Mouse (Mus musculus) ES-Bruce4 (cell line): ENCODE measurements around the gene Fam110a. TPM values are rescaled to one million over a fixed set of nuclear protein-coding genes. Genes with fewer than 3 reads are reported as not detected.

ENCODE experiments used
- H3K27ac ChIP-seq: 2 replicates; pipeline ENCODE4 v1.5.1; 2012; ENCODE audit warnings: low read length, inconsistent platforms; ENCODE audit not compliant: insufficient read depth
- H3K27me3 ChIP-seq: 2 replicates; pipeline ENCODE4 v1.6.1; 2012; ENCODE audit warnings: mild to moderate bottlenecking, low read length, inconsistent platforms; ENCODE audit not compliant: control insufficient read depth, poor library complexity, insufficient read depth, severe bottlenecking
- H3K36me3 ChIP-seq: 2 replicates; pipeline ENCODE4 v1.6.1; 2012; ENCODE audit warnings: inconsistent platforms, mild to moderate bottlenecking, low read length, moderate library complexity; ENCODE audit not compliant: control insufficient read depth, poor library complexity, insufficient read depth, severe bottlenecking
- H3K4me1 ChIP-seq: one replicate; pipeline ENCODE4 v1.8.1; 2011; ENCODE audit warnings: low read length; ENCODE audit not compliant: control insufficient read depth, insufficient read depth
- H3K4me3 ChIP-seq: 2 replicates; pipeline ENCODE4 v1.5.1; 2011; ENCODE audit warnings: low read depth, mild to moderate bottlenecking, low read length
- H3K9ac ChIP-seq: 2 replicates; pipeline ENCODE4 v1.6.1; 2012; ENCODE audit warnings: low read depth, mild to moderate bottlenecking, inconsistent platforms; ENCODE audit not compliant: poor library complexity, severe bottlenecking
- H3K9me3 ChIP-seq: replicated peaks from 2 replicates; pipeline ENCODE4 v1.6.1; 2012; ENCODE audit warnings: mild to moderate bottlenecking, low read length, inconsistent platforms; ENCODE audit not compliant: control insufficient read depth, poor library complexity, insufficient read depth, severe bottlenecking
- CTCF ChIP-seq: IDR thresholded peaks from one replicate; pipeline ENCODE4 v1.8.1; 2011; ENCODE audit warnings: low read depth, low read length
- EP300 ChIP-seq: IDR thresholded peaks from 2 replicates; pipeline ENCODE4 v1.6.1; 2011; ENCODE audit warnings: low read depth, low read length; ENCODE audit not compliant: insufficient read depth
- POLR2A ChIP-seq: IDR thresholded peaks from one replicate; pipeline ENCODE4 v1.8.1; 2011; ENCODE audit warnings: low read length; ENCODE audit not compliant: insufficient read depth
- polyA plus RNA-seq: library from polyadenylated mRNA; stranded (reverse); fragments of >200 nt; gene quantifications from 2 replicates; pipeline ENCODE4 v1.2.4, GENCODE M21; 2011; ENCODE audit warnings: low read depth; ENCODE audit not compliant: missing spikeins, insufficient read depth, insufficient read length

Gene Fam110a
- polyA plus RNA-seq, 1 experiment = 13.6 TPM

DNA sequence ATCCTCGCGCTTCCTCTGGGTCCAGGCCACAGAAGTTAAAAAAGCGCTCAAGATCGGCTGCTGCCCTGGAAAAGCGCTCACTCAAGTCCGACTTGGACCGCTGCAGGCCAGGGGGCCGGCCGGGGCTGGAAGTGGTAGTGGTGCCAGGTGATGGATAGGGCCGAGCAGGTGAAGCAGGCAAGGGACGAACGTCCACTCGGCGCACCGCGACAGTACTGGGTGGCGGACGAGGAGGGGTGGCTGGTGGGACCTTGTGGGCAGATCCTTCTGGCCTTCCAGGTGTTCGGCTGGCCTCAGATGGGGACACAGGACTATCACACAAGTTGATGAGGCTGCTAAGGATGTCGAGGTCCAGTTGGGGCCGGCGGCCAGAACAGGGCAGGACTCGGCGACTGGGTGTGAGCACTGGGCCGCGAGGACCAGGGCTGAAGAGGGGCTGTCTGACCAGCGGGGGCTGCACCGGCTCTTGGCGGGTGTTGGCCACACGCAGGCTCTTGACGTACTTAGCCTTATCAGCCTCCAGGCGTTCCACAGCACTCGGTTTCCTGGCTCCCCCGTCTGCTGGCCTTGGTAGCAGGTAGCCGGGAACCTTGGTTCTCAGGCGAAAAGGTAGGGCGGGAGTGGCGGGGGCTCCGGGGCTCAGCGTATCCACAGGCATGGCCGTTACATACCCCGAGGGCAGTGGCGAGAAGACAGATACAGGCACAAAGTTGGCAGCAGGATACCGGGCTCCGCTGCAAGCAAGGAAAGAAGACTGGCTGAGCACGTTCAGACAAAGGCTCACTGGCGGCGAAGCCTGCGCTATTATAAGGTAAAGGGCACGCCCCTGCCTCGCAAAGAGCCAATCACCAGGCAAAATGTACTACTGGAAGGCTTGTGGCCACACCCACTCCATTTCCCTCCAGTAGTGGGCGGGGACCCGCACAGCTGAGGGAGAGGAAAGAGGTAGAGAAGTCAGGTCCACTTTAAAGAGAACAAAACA lies 9.5 kb downstream of the Fam110a start:
- Histone ChIP-seq H3K9me3 (no peaks in the 10 kb centered on the region), H3K27ac (no peak overlapping the region), H3K36me3 (no peaks in the 10 kb centered on the region), H3K4me1 (no peaks in the 10 kb centered on the region), H3K27me3 (no peaks in the 10 kb centered on the region), H3K4me3 (peak overlapping the region; percentile 45), H3K9ac (peak overlapping the region; percentile 25; the same call in 1 of the 2 replicates)
- peak; percentile 71 for TF ChIP-seq POLR2A
- no peak for TF ChIP-seq EP300
- TF ChIP-seq CTCF = no peak

DNA sequence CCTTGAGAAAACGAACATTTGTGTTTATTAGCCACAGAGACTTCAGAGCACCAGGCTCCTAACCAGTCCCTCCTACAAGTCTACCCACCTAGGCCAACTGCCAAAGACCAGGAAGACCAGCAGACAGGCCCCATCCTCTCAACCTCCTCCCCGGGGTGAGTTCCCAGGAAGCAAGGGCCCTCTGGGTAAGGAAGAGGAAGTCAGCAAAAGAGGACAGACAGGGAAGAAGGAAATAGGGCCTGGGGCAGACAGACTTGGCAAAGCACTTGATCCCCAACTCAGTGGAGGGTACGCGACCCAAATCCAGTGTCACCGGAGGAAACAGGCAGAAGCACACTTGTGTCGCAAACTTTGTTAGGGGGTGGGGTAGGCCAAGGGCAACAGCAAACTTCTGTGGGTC lies 10.6 kb downstream of the Fam110a start:
- H3K27me3 ChIP-seq = no peaks in the 10 kb centered on the region
- H3K4me3 ChIP-seq = no peak overlapping the region
- no peaks in the 10 kb centered on the region for H3K36me3 ChIP-seq
- H3K4me1 ChIP-seq = no peaks in the 10 kb centered on the region
- no peak overlapping the region for H3K9ac ChIP-seq
- no peak overlapping the region for H3K27ac ChIP-seq
- H3K9me3 ChIP-seq = no peaks in the 10 kb centered on the region
- TF ChIP-seq POLR2A = no peak
- no peak for TF ChIP-seq CTCF
- no peak for TF ChIP-seq EP300

DNA sequence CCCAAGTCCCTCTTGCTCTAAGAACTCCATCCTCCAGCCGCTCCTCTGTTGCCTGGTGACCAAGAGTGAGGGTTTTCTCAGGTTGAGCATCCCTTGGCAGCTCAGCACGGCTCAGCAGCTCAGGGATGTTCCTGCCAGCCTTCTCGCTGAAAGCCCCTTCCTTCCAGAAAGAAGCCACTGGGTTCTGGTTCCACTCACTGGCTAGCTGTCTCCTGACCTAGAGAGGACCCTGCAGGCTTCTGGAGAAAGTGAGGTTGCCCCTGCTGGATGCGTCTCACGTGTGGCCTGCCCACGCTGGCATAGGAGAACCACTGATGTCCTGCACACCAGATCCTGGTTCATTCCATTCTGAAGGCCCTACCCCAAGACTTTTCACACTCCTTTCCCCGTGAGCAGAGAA lies 11.0 kb downstream of the Fam110a start:
- TF ChIP-seq POLR2A (no peak), CTCF (no peak), EP300 (no peak)
- H3K4me1 ChIP-seq = no peaks in the 10 kb centered on the region
- H3K27me3 ChIP-seq = no peaks in the 10 kb centered on the region
- H3K9me3 ChIP-seq = no peaks in the 10 kb centered on the region
- no peaks in the 10 kb centered on the region for H3K36me3 ChIP-seq
- H3K9ac ChIP-seq = no peak overlapping the region
- no peak overlapping the region for H3K4me3 ChIP-seq
- H3K27ac ChIP-seq = no peak overlapping the region

DNA sequence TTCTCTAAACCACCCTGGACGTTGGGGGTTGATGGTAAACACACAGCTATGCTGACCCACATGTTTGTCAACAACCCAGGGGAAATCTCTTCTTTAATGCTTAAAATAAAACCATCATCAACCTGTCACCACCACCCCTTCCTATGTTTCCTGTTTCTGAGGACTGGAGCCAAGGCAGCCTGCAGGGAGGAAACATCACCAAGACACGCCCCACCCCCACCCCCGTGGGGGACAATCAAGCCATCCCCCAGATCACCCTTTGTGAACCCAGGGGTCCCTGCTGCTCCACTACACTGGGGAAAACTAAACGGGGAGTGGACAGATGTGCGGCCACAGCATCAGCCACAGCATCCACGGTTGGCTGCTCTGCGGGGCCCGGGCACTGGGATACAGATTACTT lies 11.6 kb downstream of the Fam110a start:
- no peaks in the 10 kb centered on the region for H3K36me3 ChIP-seq
- H3K9me3 ChIP-seq = no peaks in the 10 kb centered on the region
- no peaks in the 10 kb centered on the region for H3K4me1 ChIP-seq
- H3K27ac ChIP-seq = no peak overlapping the region
- no peak overlapping the region for H3K9ac ChIP-seq
- no peak overlapping the region for H3K4me3 ChIP-seq
- H3K27me3 ChIP-seq = no peaks in the 10 kb centered on the region
- TF ChIP-seq EP300 (no peak), POLR2A (no peak), CTCF (no peak)

DNA sequence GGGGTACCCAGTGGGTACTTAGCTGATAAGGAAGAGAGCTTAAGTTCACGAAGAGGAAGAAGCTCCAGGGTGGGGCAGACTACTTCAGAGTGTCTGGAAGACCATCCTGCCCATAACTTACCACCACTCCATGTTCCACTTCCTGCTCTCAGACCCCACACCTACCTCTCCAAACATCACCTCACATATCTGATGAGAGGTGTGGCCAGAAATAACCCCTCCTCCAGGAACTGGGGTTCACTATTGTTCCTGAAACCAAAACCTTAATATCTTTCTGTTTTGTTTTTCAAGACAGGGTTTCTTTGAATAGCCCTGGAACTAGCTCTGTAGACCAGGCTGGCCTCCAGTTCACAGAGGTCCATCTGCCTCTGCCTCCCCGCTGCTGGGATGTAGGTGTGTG lies 12.2 kb downstream of the Fam110a start:
- no peak overlapping the region for H3K4me3 ChIP-seq
- no peak overlapping the region for H3K27ac ChIP-seq
- no peaks in the 10 kb centered on the region for H3K27me3 ChIP-seq
- H3K4me1 ChIP-seq = no peaks in the 10 kb centered on the region
- TF ChIP-seq CTCF (no peak), POLR2A (no peak), EP300 (no peak)
- H3K9ac ChIP-seq = no peak overlapping the region
- H3K36me3 ChIP-seq = no peaks in the 10 kb centered on the region
- no peaks in the 10 kb centered on the region for H3K9me3 ChIP-seq

DNA sequence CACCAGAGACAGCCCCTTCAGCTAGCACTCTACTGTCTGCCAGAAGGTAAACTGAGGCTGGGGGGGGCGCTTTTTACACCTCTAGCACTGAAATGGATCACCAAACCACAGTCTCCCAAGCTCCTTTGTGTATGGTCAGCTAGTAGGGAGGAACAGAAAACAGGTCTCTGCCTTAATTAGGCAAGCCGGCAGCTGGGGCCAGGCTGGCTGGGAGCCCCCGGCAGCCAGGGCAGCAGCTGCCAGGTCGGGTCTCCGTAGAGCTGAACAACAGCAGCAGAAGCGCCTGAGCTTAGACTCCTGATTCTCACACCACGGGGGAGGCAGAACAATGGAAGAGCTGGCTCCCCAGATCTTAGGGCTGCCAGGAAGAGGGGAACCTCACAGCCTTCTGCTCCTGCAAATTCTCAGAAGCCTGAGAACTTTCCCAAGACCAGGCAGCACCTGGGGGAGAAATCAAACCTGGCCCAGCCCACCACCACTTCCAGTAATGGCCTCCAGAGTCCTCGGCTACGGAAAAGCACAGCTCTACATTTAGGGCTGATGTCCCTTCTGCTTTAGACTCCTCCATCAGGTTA lies 12.8 kb downstream of the Fam110a start:
- no peak overlapping the region for H3K9ac ChIP-seq
- H3K4me1 ChIP-seq = no peaks in the 10 kb centered on the region
- H3K4me3 ChIP-seq = no peak overlapping the region
- TF ChIP-seq POLR2A = no peak
- no peaks in the 10 kb centered on the region for H3K27me3 ChIP-seq
- no peaks in the 10 kb centered on the region for H3K9me3 ChIP-seq
- H3K27ac ChIP-seq = no peak overlapping the region
- H3K36me3 ChIP-seq = no peaks in the 10 kb centered on the region
